Comparison of ENCODE assay signal across 9 mouse cellular contexts in genomic region chr2:153107046-153107766, GRCm38 (mm10). TPM values are rescaled to one million over a fixed set of nuclear protein-coding genes. Genes with fewer than 3 reads are reported as not detected.
DNase-seq lines count a peak whose midpoint lies in the region; ATAC-seq and TF ChIP-seq lines count a peak whose summit lies in the region.
"Had no signal": no experiment of that assay in that cellular context is flagged by ENCODE, and none has a peak within 500 bp of the region (broad histone marks: within the 10 kb centered on the region; RNA-seq: fewer than 3 reads in every experiment).

No protein-coding gene starts in this region.

- intact Hi-C loops in left cerebral cortex, postnatal 25 days (cut with DNase I): no loop called here

- no peak overlapping the region for H3K27ac ChIP-seq in hindbrain, embryonic 10.5 days
- H3K27ac ChIP-seq in liver, postnatal 0 days (ENCODE audit: low read depth): no peak overlapping the region

- 35% methylated on average over 23 of the region's 23 CpGs for WGBS in hindbrain, embryonic 10.5 days
- WGBS in liver, postnatal 0 days (ENCODE audit: insufficient replicate concordance): 38% methylated on average over 23 of the region's 23 CpGs

- H3K4me2 ChIP-seq in liver, postnatal 0 days (ENCODE audit: low read depth, low read length): peak overlapping the region; percentile 70

- H3K4me1 ChIP-seq in hindbrain, embryonic 10.5 days (replicated peaks): peaks cover 18% of the 10 kb centered on the region
- peaks cover 17% of the 10 kb centered on the region; the same call in 1 of the 2 replicates for H3K4me1 ChIP-seq in liver, postnatal 0 days (ENCODE audit: insufficient read depth)

- no peak for TF ChIP-seq CTCF in liver, postnatal 0 days (IDR thresholded peaks at IDR 0.05; ENCODE audit: low read depth)

- peaks cover 66% of the 10 kb centered on the region for H3K27me3 ChIP-seq in hindbrain, embryonic 10.5 days (ENCODE audit: insufficient read depth, poor library complexity, severe bottlenecking)
- H3K27me3 ChIP-seq in liver, postnatal 0 days (ENCODE audit: insufficient read depth, low read length): peaks cover 31% of the 10 kb centered on the region

- H3K9me3 ChIP-seq in hindbrain, embryonic 10.5 days: no peaks in the 10 kb centered on the region
- H3K9me3 ChIP-seq in liver, postnatal 0 days (ENCODE audit: low read length): no peaks in the 10 kb centered on the region

- peak; percentile 0 for DNase-seq in gastrocnemius, postnatal 25 days
- DNase-seq in gastrocnemius, postnatal 4 days (ENCODE audit: low spot score in 2 of 2): no peak
- peak; percentile 95 for DNase-seq in ES-CJ7 (ENCODE audit: low read depth, low spot score)
- DNase-seq in hindbrain, embryonic 10.5 days (ENCODE audit: low spot score): peak; percentile 16
- DNase-seq in liver, postnatal 0 days: no peak
- DNase-seq in layer of hippocampus, postnatal 36 days: no peak
- DNase-seq in left cerebral cortex, postnatal 25 days (ENCODE audit: low spot score in 2 of 2): no peak
- DNase-seq: thymus, adult 18-20 months had no signal

- no peak overlapping the region for H3K9ac ChIP-seq in liver, postnatal 0 days (replicated peaks)

- H3K4me3 ChIP-seq in hindbrain, embryonic 10.5 days: peak overlapping the region; percentile 59
- no peak overlapping the region; the same call in 1 of the 2 replicates for H3K4me3 ChIP-seq in liver, postnatal 0 days (ENCODE audit: low read depth, low read length)

- no peaks in the 10 kb centered on the region for H3K36me3 ChIP-seq in hindbrain, embryonic 10.5 days
- H3K36me3 ChIP-seq in liver, postnatal 0 days (replicated peaks; ENCODE audit: insufficient read depth, low read length): no peaks in the 10 kb centered on the region

- TF ChIP-seq EP300 in liver, postnatal 0 days (IDR thresholded peaks at IDR 0.05; ENCODE audit: low read depth): no peak

- ATAC-seq in liver, postnatal 0 days: no peak
- ATAC-seq in megakaryocyte-erythroid progenitor cell, adult 5-6 weeks (replicated peaks; ENCODE audit: low FRiP score, low TSS enrichment, poor library complexity, severe bottlenecking): no peak

RNA-seq across cellular contexts. Expression of gene Hck, which starts 1.1 kb away (rescaled TPM):
- total RNA-seq in gastrocnemius, postnatal 25 days (2021): under 1 TPM; 0.21 to 0.26 TPM
- 1 to 10 TPM; 3.1 to 3.4 TPM for total RNA-seq in gastrocnemius, postnatal 4 days (2021)
- polyA plus RNA-seq in hindbrain, embryonic 10.5 days (2016; fragmentation: Nextera tagmentation; extraction: Ambion mirVana): 1.4 and 2.7 TPM in 2 replicates
- polyA plus RNA-seq in liver, postnatal 0 days (2015; fragmentation: Nextera tagmentation; extraction: Ambion mirVana): 13.3 and 14.0 TPM in 2 replicates
- total RNA-seq in layer of hippocampus, postnatal 36 days (2021): 1 to 10 TPM; 1.6 to 2.2 TPM
- 1 to 10 TPM; 2.1 to 2.5 TPM for total RNA-seq in left cerebral cortex, postnatal 25 days (2021)
- 2.2 TPM in 1 of 2 replicates, not detected in the other for total RNA-seq in megakaryocyte-erythroid progenitor cell, adult 5-6 weeks (2014; fragmentation: Nextera tagmentation)
- total RNA-seq in megakaryocyte-erythroid progenitor cell, adult 5-6 weeks (2017): 0.23 and 3.3 TPM in 2 replicates

RNA-seq across cellular contexts. Expression of gene Ccm2l, which starts 41.5 kb away (rescaled TPM):
- total RNA-seq in gastrocnemius, postnatal 25 days (2021): 1 to 10 TPM; 5.0 to 5.1 TPM
- 10 to 100 TPM in 1 of 2 experiments, 1 to 10 TPM in 1; 9.6 to 10.3 TPM for total RNA-seq in gastrocnemius, postnatal 4 days (2021)
- 1.3 and 1.8 TPM in 2 replicates for polyA plus RNA-seq in hindbrain, embryonic 10.5 days (2016; fragmentation: Nextera tagmentation; extraction: Ambion mirVana)
- polyA plus RNA-seq in liver, postnatal 0 days (2015; fragmentation: Nextera tagmentation; extraction: Ambion mirVana): 0.89 and 1.1 TPM in 2 replicates
- 1 to 10 TPM; 3.9 to 5.2 TPM for total RNA-seq in layer of hippocampus, postnatal 36 days (2021)
- total RNA-seq in left cerebral cortex, postnatal 25 days (2021): 1 to 10 TPM; 4.9 to 5.5 TPM
- not detected in 2 replicates for total RNA-seq in megakaryocyte-erythroid progenitor cell, adult 5-6 weeks (2014; fragmentation: Nextera tagmentation)
- total RNA-seq in megakaryocyte-erythroid progenitor cell, adult 5-6 weeks (2017): not detected in 2 replicates

RNA-seq across cellular contexts. Expression of gene Tm9sf4, which starts 53.9 kb away (rescaled TPM):
- total RNA-seq in gastrocnemius, postnatal 25 days (2021): 10 to 100 TPM; 33.7 to 34.9 TPM
- total RNA-seq in gastrocnemius, postnatal 4 days (2021): 10 to 100 TPM; 79.4 to 83.5 TPM
- polyA plus RNA-seq in hindbrain, embryonic 10.5 days (2016; fragmentation: Nextera tagmentation; extraction: Ambion mirVana): 74.5 and 80.5 TPM in 2 replicates
- 24.4 and 24.7 TPM in 2 replicates for polyA plus RNA-seq in liver, postnatal 0 days (2015; fragmentation: Nextera tagmentation; extraction: Ambion mirVana)
- 100 to 1,000 TPM in 1 of 2 experiments, 10 to 100 TPM in 1; 84.1 to 103 TPM for total RNA-seq in layer of hippocampus, postnatal 36 days (2021)
- 100 to 1,000 TPM; 116 TPM for total RNA-seq in left cerebral cortex, postnatal 25 days (2021)
- 53.7 and 58.7 TPM in 2 replicates for total RNA-seq in megakaryocyte-erythroid progenitor cell, adult 5-6 weeks (2014; fragmentation: Nextera tagmentation)
- total RNA-seq in megakaryocyte-erythroid progenitor cell, adult 5-6 weeks (2017): 49.5 and 97.3 TPM in 2 replicates

Comparison
In these comparisons a context has a peak if more than half of its experiments do, and no peak if none do; other contexts are left out.
1. DNase-seq: peak in gastrocnemius, postnatal 25 days (single experiment), ES-CJ7 (single experiment) and hindbrain, embryonic 10.5 days (single experiment); none in gastrocnemius, postnatal 4 days (0 of 2), liver, postnatal 0 days (single experiment), layer of hippocampus, postnatal 36 days (0 of 2) and left cerebral cortex, postnatal 25 days (0 of 2).
2. RNA of gene Ccm2l, which starts 41.5 kb away (total RNA-seq): 9.6 to 10.3 TPM in gastrocnemius, postnatal 4 days, 4.9 to 5.5 TPM in left cerebral cortex, postnatal 25 days, 3.9 to 5.2 TPM in layer of hippocampus, postnatal 36 days and 5.0 to 5.1 TPM in gastrocnemius, postnatal 25 days; not detected in megakaryocyte-erythroid progenitor cell, adult 5-6 weeks; every median in the first group is over 4 times any median in the second.